18 mouse cellular contexts compared by ENCODE assay signal in the genomic region with DNA sequence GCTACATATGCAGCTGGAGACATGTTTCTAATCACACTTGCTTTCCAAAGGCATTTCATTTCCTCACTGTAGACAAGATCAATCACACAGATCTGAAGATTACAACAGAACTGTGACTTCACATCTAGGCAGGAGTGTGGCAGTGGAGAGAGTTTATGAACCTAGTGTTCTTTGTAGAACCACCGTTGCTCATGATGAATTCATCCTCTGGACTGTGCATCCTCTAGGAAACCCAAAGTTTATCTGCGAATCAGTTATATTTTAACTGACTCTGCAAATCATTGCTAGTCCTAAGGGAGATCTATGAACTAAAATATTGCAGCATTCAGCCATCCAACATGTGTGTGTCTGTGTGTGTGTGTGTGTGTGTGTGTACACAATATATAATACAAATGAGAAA.
DNase-seq lines count a peak whose midpoint lies in the region; ATAC-seq and TF ChIP-seq lines count a peak whose summit lies in the region.
"Had no signal": no experiment of that assay in that cellular context is flagged by ENCODE, and none has a peak within 500 bp of the region (broad histone marks: within the 10 kb centered on the region; RNA-seq: fewer than 3 reads in every experiment).

No protein-coding gene starts in this region.

- no peak for ATAC-seq in liver, embryonic 11.5 days (replicated peaks; ENCODE audit: low FRiP score)
- ATAC-seq in liver, embryonic 16.5 days (ENCODE audit: low read depth), result peak; percentile 59
- ATAC-seq in liver, embryonic 12.5 days, result no peak; the same call in 1 of the 2 replicates
- ATAC-seq: forebrain, embryonic 13.5 days; forebrain, embryonic 15.5 days; forebrain, postnatal 0 days had no signal

- no peak for TF ChIP-seq POLR2A in liver, adult 2 months (IDR thresholded peaks at IDR 0.05; ENCODE audit: extremely low read depth, insufficient read depth, low read length)

- 14% methylated on average over 2 of the region's 2 CpGs for WGBS in liver, adult 2 months
- WGBS in liver, embryonic 11.5 days, result 82% methylated on average over 2 of the region's 2 CpGs
- 44% methylated on average over 2 of the region's 2 CpGs for WGBS in liver, embryonic 16.5 days (ENCODE audit: insufficient replicate concordance)
- WGBS in liver, embryonic 12.5 days (ENCODE audit: insufficient replicate concordance), result 65% methylated on average over 2 of the region's 2 CpGs

- no peak overlapping the region for H3K9ac ChIP-seq in liver, adult 2 months (ENCODE audit: low read depth, low read length)
- H3K9ac ChIP-seq in liver, embryonic 11.5 days (ENCODE audit: low read depth, low read length), result no peak overlapping the region
- H3K9ac ChIP-seq in liver, embryonic 16.5 days (ENCODE audit: low read depth, low read length), result no peak overlapping the region
- H3K9ac ChIP-seq in liver, embryonic 12.5 days, result no peak overlapping the region
- H3K9ac ChIP-seq: embryonic facial prominence, embryonic 12.5 days; forebrain, embryonic 13.5 days; forebrain, embryonic 15.5 days; forebrain, postnatal 0 days had no signal

- no peaks in the 10 kb centered on the region for H3K9me3 ChIP-seq in liver, embryonic 11.5 days (ENCODE audit: control insufficient read depth, low read length)
- no peaks in the 10 kb centered on the region for H3K9me3 ChIP-seq in liver, embryonic 16.5 days (replicated peaks; ENCODE audit: control insufficient read depth, low read length)
- H3K9me3 ChIP-seq in liver, embryonic 12.5 days (replicated peaks), result no peaks in the 10 kb centered on the region
- H3K9me3 ChIP-seq: embryonic facial prominence, embryonic 10.5 days; embryonic facial prominence, embryonic 12.5 days; forebrain, embryonic 13.5 days; forebrain, embryonic 15.5 days had no signal

- H3K27ac ChIP-seq in liver, adult 2 months (replicated peaks; ENCODE audit: insufficient read depth, low read depth, low read length), result peak overlapping the region; percentile 70
- H3K27ac ChIP-seq in liver, embryonic 11.5 days (ENCODE audit: low read depth, low read length), result no peak overlapping the region
- peak overlapping the region; percentile 29; the same call in 1 of the 2 replicates for H3K27ac ChIP-seq in liver, embryonic 16.5 days (ENCODE audit: low read length)
- no peak overlapping the region for H3K27ac ChIP-seq in liver, embryonic 12.5 days
- H3K27ac ChIP-seq: embryonic facial prominence, embryonic 10.5 days; embryonic facial prominence, embryonic 12.5 days; forebrain, embryonic 13.5 days; forebrain, embryonic 15.5 days had no signal

- no peak overlapping the region for H3K4me2 ChIP-seq in liver, embryonic 11.5 days
- no peak overlapping the region for H3K4me2 ChIP-seq in liver, embryonic 16.5 days (ENCODE audit: low read depth, low read length)
- H3K4me2 ChIP-seq in liver, embryonic 12.5 days, result no peak overlapping the region
- H3K4me2 ChIP-seq: embryonic facial prominence, embryonic 12.5 days; forebrain, embryonic 13.5 days; forebrain, embryonic 15.5 days had no signal

- no peak overlapping the region for H3K4me3 ChIP-seq in liver, adult 2 months (ENCODE audit: insufficient read depth, low read depth, low read length)
- H3K4me3 ChIP-seq in liver, embryonic 11.5 days (ENCODE audit: low read depth, low read length), result no peak overlapping the region
- H3K4me3 ChIP-seq in liver, embryonic 16.5 days (ENCODE audit: low read depth, low read length), result no peak overlapping the region
- no peak overlapping the region for H3K4me3 ChIP-seq in liver, embryonic 12.5 days
- H3K4me3 ChIP-seq: embryonic facial prominence, embryonic 10.5 days; embryonic facial prominence, embryonic 12.5 days; forebrain, embryonic 13.5 days; forebrain, embryonic 15.5 days had no signal

- H3K27me3 ChIP-seq in liver, adult 2 months (ENCODE audit: control insufficient read depth, insufficient read depth, low read length), result no peaks in the 10 kb centered on the region
- no peaks in the 10 kb centered on the region for H3K27me3 ChIP-seq in liver, embryonic 11.5 days (replicated peaks; ENCODE audit: control insufficient read depth, insufficient read depth, low read length)
- no peaks in the 10 kb centered on the region for H3K27me3 ChIP-seq in liver, embryonic 16.5 days (ENCODE audit: control insufficient read depth, insufficient read depth, low read depth, low read length)
- no peaks in the 10 kb centered on the region for H3K27me3 ChIP-seq in liver, embryonic 12.5 days (replicated peaks)
- H3K27me3 ChIP-seq: embryonic facial prominence, embryonic 12.5 days; forebrain, embryonic 13.5 days; forebrain, embryonic 15.5 days had no signal

- H3K4me1 ChIP-seq in liver, adult 2 months (ENCODE audit: control insufficient read depth, insufficient read depth, low read length), result peaks cover 18% of the 10 kb centered on the region
- no peaks in the 10 kb centered on the region; the same call in 1 of the 2 replicates for H3K4me1 ChIP-seq in liver, embryonic 11.5 days (replicated peaks; ENCODE audit: control insufficient read depth, insufficient read depth, low read length)
- H3K4me1 ChIP-seq in liver, embryonic 16.5 days (ENCODE audit: control insufficient read depth, low read depth, low read length), result no peaks in the 10 kb centered on the region
- H3K4me1 ChIP-seq in liver, embryonic 12.5 days, result no peaks in the 10 kb centered on the region
- H3K4me1 ChIP-seq: forebrain, embryonic 13.5 days; forebrain, embryonic 15.5 days had no signal

- no peak for TF ChIP-seq CTCF in liver, adult 2 months (IDR thresholded peaks at IDR 0.05; ENCODE audit: low read depth, low read length)

- DNase-seq in liver, adult 2 months (ENCODE audit: extremely low read depth, low read depth, low spot score), result peak; percentile 98
- no peak for DNase-seq in liver, embryonic 11.5 days (ENCODE audit: low spot score)
- DNase-seq in adrenal gland, postnatal 36 days, result no peak
- DNase-seq: adrenal gland, adult 2 months; adrenal gland, postnatal 10 days; adrenal gland, postnatal 25 days; cerebellum, adult 11-12 months; cerebellum, adult 2 months; cerebellum, adult 9-10 months; cerebellum, postnatal 10 days; cerebellum, postnatal 25 days; forebrain, postnatal 0 days had no signal

- H3K79me2 ChIP-seq in liver, adult 2 months (ENCODE audit: control insufficient read depth, insufficient read depth, low read length), result no peaks in the 10 kb centered on the region

- no peaks in the 10 kb centered on the region for H3K36me3 ChIP-seq in liver, adult 2 months (ENCODE audit: control insufficient read depth, insufficient read depth, low read length)
- H3K36me3 ChIP-seq in liver, embryonic 11.5 days (ENCODE audit: control insufficient read depth, insufficient read depth, low read length), result no peaks in the 10 kb centered on the region
- H3K36me3 ChIP-seq in liver, embryonic 16.5 days (ENCODE audit: control insufficient read depth, insufficient read depth), result no peaks in the 10 kb centered on the region
- H3K36me3 ChIP-seq in liver, embryonic 12.5 days, result no peaks in the 10 kb centered on the region
- H3K36me3 ChIP-seq: embryonic facial prominence, embryonic 10.5 days; embryonic facial prominence, embryonic 12.5 days; forebrain, embryonic 15.5 days had no signal

Comparison
In these comparisons a context has a peak if more than half of its experiments do, and no peak if none do; other contexts are left out.
1. H3K27ac ChIP-seq: peak in liver, adult 2 months (single experiment) and liver, embryonic 16.5 days (single experiment); none in liver, embryonic 11.5 days (single experiment) and liver, embryonic 12.5 days (single experiment).